Mouse (Mus musculus) heart, postnatal 0 days (tissue): Measurements from ENCODE around the gene Synm.

Source experiments
- CTCF ChIP-seq: IDR thresholded peaks from 2 replicates; pipeline ENCODE4 v1.5.1; 2016; ENCODE audit warnings: antibody characterized with exemption, control low read depth, low read depth
- EP300 ChIP-seq: IDR thresholded peaks from 2 replicates; pipeline ENCODE4 v1.6.1; 2016; ENCODE audit warnings: antibody characterized with exemption, low read depth

- TF ChIP-seq CTCF (no peak), EP300 (no peak)
These were observed 34.5 kb downstream of the Synm start for GRCm38 (mm10) chr7:67725016-67725415.
